Mouse (Mus musculus) regulatory T cell (primary cell): ENCODE results near the gene 1700012B07Rik.

Experiments
- in situ Hi-C: fragments of 300-600 bp; cut with MboI, MseI; formaldehyde crosslinking; loops from one replicate; pipeline ENCODE4 v1.15.1; 2025; ENCODE audit warnings: high pct_unique_total_duplicates

1700012B07Rik gene

GRCm38 (mm10) chr11:109853228-109853966 lies 25.6 kb upstream of the 1700012B07Rik start:
- in situ Hi-C loops: loop anchor here (25.0 kb wide), 2 partner anchors 541 to 616 kb away; no protein-coding TSS in a partner anchor

GRCm38 (mm10) chr11:109851996-109852395 lies 24.1 kb upstream of the 1700012B07Rik start:
- in situ Hi-C loops: loop anchor here (25.0 kb wide), 2 partner anchors 540 to 615 kb away; no protein-coding TSS in a partner anchor

- in situ Hi-C loops: no loop called here
Measured at GRCm38 (mm10) chr11:109846343-109846742, 18.5 kb upstream of the 1700012B07Rik start.

GRCm38 (mm10) chr11:109845601-109846000 lies 17.8 kb upstream of the 1700012B07Rik start:
- in situ Hi-C loops: no loop called here

DNA sequence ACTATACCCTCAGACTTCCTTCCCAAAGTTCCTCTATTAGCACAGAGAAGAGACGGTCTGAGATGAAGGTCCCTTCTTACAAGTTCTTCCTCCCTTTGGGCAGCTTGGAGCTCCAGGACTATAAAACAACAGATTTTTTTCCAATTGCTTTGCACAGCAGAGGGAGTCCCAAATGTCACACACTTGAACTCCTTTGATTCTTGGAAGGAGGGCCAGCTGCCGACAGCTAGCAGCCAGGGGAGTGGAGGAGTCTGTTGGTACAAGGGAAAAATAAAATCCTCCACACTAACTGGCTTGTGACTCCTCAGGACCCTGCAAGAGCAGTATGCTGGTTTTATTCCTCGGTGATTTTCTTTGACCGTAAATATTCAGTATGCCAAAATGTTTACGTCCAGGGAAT lies 16.6 kb upstream of the 1700012B07Rik start:
- in situ Hi-C loops: no loop called here

GRCm38 (mm10) chr11:109830368-109830767 lies 2.5 kb upstream of the 1700012B07Rik start:
- in situ Hi-C loops: loop anchor here (5.0 kb wide), 1 partner anchor 77 kb away; no protein-coding TSS in a partner anchor

- in situ Hi-C loops: no loop called here
Measured at GRCm38 (mm10) chr11:109822280-109822679, 5.6 kb downstream of the 1700012B07Rik start.

GRCm38 (mm10) chr11:109817405-109817804 lies 10.4 kb downstream of the 1700012B07Rik start:
- in situ Hi-C loops: no loop called here

GRCm38 (mm10) chr11:109816911-109817310 lies 10.9 kb downstream of the 1700012B07Rik start:
- in situ Hi-C loops: no loop called here

GRCm38 (mm10) chr11:109811721-109812120 lies 16.1 kb downstream of the 1700012B07Rik start:
- in situ Hi-C loops: no loop called here

DNA sequence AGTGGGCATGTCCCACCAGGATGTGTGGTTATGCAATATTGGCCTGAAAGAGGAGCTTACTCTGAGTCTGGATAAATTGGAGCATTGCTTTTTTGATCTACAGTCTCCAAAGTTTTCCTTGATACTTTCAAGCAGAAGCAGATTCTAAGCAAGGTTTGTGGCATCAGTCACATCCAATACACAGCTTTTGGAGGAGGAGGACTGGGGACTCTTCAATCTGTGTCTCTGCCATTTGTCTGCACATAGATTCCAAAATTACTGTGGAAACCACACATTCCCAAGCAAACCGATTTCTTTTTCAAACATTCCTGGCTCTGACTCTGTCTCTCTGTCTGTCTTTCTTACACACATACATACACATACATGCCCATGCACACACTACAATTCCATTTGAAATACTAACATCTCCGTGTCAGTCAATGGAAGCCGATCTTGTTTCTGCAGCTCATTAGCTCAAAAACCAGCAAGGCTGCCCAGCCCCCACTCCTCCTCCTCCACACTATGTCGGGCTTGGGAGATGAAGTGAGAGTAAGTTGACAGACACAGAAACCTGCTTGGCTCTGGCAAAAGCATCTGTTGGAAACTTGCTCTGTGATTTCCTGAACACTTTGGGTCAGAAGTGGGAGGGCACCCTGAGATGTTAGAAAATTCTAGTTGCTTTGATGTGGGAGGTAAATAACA lies 18.5 kb downstream of the 1700012B07Rik start:
- in situ Hi-C loops: no loop called here

GRCm38 (mm10) chr11:109801515-109801914 lies 26.3 kb downstream of the 1700012B07Rik start:
- in situ Hi-C loops: no loop called here

- in situ Hi-C loops: no loop called here
Measured at GRCm38 (mm10) chr11:109797531-109797930, 30.3 kb downstream of the 1700012B07Rik start.

DNA sequence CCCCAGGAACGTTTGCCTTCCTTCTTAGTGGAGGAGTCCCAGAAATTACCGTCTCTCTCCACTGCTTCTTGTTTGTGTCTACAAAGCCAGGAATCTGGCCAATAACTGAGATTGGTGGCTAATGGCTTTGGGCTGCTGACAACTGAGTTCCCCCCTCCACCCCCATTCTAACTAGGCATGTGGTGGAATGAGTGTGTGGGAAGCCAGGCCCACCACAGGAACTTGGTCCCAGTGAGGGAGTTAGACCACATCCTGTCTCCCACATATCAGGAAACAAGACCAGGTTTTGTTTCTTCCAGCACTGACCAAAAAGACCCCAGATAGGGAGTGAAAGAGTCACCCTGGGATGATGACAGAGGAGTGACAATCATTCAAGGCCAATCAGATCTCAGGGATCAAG lies 32.3 kb downstream of the 1700012B07Rik start:
- in situ Hi-C loops: no loop called here

GRCm38 (mm10) chr11:109793578-109793977 lies 34.3 kb downstream of the 1700012B07Rik start:
- in situ Hi-C loops: no loop called here

DNA sequence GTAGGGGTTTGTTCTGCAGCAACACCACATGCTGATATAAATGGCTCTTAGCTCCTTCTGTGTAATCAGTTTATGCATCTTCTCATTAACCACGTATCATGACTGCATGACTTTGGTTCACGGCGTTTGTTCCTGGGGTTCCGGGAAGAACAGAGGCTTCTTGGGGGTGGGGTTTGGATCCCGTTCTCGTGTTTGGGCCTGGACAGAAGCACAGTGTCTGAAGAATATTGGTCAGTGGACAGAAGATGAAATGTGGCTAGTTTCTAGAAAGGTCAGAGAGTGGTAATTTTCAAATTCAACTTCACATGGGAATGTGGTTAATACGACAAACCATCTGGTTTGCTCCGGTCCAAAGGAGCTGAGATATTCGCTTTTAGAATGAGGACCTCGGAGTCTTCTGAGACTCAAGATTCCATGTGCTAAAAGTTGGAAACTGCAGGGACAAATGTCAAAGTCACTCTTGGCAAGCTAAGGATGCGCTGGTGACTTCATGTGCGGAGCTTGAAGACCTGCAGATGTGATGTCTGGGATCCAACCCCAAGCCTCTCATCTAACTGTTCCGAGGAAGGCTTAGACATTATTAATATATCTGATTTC lies 35.3 kb downstream of the 1700012B07Rik start:
- in situ Hi-C loops: no loop called here

DNA sequence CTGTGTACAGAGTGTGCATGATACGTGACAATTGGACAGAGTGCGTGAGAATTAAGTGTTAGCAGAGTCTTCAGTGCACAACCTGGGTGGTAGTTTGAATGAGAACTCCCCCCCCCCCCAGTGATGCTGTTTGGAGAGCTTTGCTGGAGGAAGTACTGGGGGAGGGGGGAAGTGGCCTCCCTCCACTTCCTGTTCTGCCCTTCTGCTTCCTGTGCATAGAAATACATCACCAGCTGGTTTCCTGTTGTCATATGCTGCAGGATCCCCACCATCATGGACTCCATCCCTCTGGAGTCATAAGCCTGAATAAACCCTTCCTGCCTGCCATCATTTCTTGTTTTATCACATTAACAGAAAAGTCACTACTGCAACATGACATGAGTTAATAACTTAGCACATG lies 35.9 kb downstream of the 1700012B07Rik start:
- in situ Hi-C loops: no loop called here

DNA sequence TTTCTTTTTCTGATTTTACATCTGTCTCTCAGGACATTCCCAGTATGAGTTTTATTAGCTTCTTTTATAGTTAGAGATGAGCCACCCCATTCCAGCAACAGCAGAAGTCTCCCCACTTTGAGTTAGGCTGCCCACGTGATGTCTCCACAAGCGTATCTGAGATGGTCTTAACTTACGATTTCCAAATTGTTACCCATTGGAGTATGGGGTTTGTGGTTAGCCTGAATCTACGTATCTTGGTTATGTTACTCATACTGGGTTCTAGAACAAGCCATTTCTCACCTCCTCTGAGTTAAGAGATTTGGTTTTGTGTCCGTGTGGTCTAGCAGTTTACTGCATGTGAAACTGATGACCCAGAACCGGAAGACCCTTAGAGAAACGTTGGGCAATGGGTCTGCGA lies 37.6 kb downstream of the 1700012B07Rik start:
- in situ Hi-C loops: no loop called here

DNA sequence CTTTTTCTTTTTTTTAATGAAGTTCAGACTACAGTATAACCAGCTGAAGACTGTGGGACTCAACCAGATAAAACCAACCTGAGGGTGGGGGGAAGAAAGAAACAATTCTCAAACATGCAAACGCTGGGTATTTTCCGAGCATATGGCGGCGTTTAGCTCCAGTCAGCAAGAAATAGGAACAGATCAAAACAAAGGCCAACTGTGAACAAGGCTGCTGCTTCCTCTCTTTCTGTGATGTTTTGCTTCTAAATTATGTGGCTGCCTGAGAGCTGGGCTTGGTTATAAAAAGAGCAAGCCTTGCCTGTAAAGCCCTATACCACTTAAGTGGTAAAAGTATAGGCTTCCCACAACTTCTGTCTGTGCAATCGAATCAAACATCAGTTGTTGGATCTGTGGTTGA lies 42.5 kb downstream of the 1700012B07Rik start:
- in situ Hi-C loops: no loop called here

DNA sequence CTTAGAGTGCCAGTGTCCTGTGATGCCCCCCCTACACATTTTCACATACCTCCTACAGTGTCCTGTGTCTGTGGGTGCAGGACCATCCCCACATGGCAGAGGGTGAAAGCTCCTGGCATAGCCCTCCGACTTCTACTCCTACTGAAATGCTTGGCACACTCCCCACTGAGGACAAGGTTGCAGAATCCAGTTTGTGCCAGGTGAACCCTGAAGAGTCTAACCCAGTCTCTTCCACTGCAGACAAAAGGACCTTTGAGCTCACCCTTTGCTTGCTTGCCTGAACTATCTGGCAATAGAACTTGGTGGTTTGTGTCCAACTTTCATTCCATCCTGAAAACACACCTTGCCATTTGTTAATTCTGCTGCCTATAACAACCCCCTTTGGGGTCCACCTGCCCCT lies 56.5 kb downstream of the 1700012B07Rik start:
- in situ Hi-C loops: no loop called here

GRCm38 (mm10) chr11:109770185-109770584 lies 57.7 kb downstream of the 1700012B07Rik start:
- in situ Hi-C loops: no loop called here

- in situ Hi-C loops: no loop called here
Measured at GRCm38 (mm10) chr11:109769091-109769490, 58.8 kb downstream of the 1700012B07Rik start.
